Mouse (Mus musculus): ENCODE measurements at regions not wholly inside any gene's neighbourhood (a gene's known extent, or its start where the extent isn't known, plus 50 kb on each side); places are given as distances from the start of the nearest gene placed in this dataset.

- no peaks in the 10 kb centered on the region for H3K36me3 ChIP-seq (ENCODE audit: insufficient read depth)
- H3K4me2 ChIP-seq (ENCODE audit: low read depth), result no peak overlapping the region
- no peak overlapping the region for H3K9ac ChIP-seq
- no peak overlapping the region for H3K4me3 ChIP-seq (ENCODE audit: low read depth, low read length)
- ATAC-seq (no peak; the same call in 1 of the 2 replicates), DNase-seq (no peak)
- no peaks in the 10 kb centered on the region for H3K27me3 ChIP-seq (ENCODE audit: insufficient read depth, low read length)
- TF ChIP-seq CTCF (IDR thresholded peaks at IDR 0.05; ENCODE audit: low read depth), result no peak
- no peak overlapping the region for H3K27ac ChIP-seq (ENCODE audit: low read depth, low read length)
- H3K4me1 ChIP-seq (ENCODE audit: insufficient read depth), result no peaks in the 10 kb centered on the region
- 35% methylated on average over 5 of the region's 5 CpGs for WGBS
- no peaks in the 10 kb centered on the region for H3K9me3 ChIP-seq (ENCODE audit: low read length)
Observed at GRCm38 (mm10) chr1:78907991-78908390, 91.4 kb downstream of the Kcne4 start.

GRCm38 (mm10) chr1:78913791-78914190 lies 97.2 kb downstream of the Kcne4 start:
- Histone ChIP-seq H3K36me3 (ENCODE audit: insufficient read depth) (no peaks in the 10 kb centered on the region), H3K9me3 (ENCODE audit: low read length) (no peaks in the 10 kb centered on the region), H3K4me1 (ENCODE audit: insufficient read depth) (no peaks in the 10 kb centered on the region), H3K4me2 (ENCODE audit: low read depth) (no peak overlapping the region), H3K4me3 (ENCODE audit: low read depth, low read length) (no peak overlapping the region), H3K9ac (no peak overlapping the region), H3K27me3 (ENCODE audit: insufficient read depth, low read length) (no peaks in the 10 kb centered on the region), H3K27ac (ENCODE audit: low read depth, low read length) (no peak overlapping the region)
- DNase-seq (no peak), ATAC-seq (no peak)
- no peak for TF ChIP-seq CTCF (IDR thresholded peaks at IDR 0.05; ENCODE audit: low read depth)
- 45% methylated on average over 2 of the region's 2 CpGs for WGBS

GRCm38 (mm10) chr1:78919863-78920262 lies 103.3 kb downstream of the Kcne4 start:
- DNase-seq, result no peak
- 7% methylated on average over 1 of the region's 1 CpGs for WGBS
- no peak for ATAC-seq
- H3K4me3 ChIP-seq (ENCODE audit: low read depth, low read length), result no peak overlapping the region
- no peak overlapping the region for H3K9ac ChIP-seq
- no peaks in the 10 kb centered on the region for H3K4me1 ChIP-seq (ENCODE audit: insufficient read depth)
- no peak overlapping the region for H3K27ac ChIP-seq (ENCODE audit: low read depth, low read length)
- no peaks in the 10 kb centered on the region for H3K27me3 ChIP-seq (ENCODE audit: insufficient read depth, low read length)
- H3K36me3 ChIP-seq (ENCODE audit: insufficient read depth), result no peaks in the 10 kb centered on the region
- no peaks in the 10 kb centered on the region for H3K9me3 ChIP-seq (ENCODE audit: low read length)
- no peak for TF ChIP-seq CTCF (IDR thresholded peaks at IDR 0.05; ENCODE audit: low read depth)
- no peak overlapping the region for H3K4me2 ChIP-seq (ENCODE audit: low read depth)

GRCm38 (mm10) chr1:78929975-78930374 lies 113.4 kb downstream of the Kcne4 start:
- no peak for ATAC-seq

GRCm38 (mm10) chr1:78939871-78940270 lies 123.3 kb downstream of the Kcne4 start:
- ATAC-seq, result no peak
- no peaks in the 10 kb centered on the region for H3K27me3 ChIP-seq (ENCODE audit: insufficient read depth, low read length)

More at GRCm38 (mm10) chr1:78929975-78930374, 113.4 kb downstream of the Kcne4 start:
- Histone ChIP-seq H3K4me2 (ENCODE audit: low read depth) (no peak overlapping the region), H3K4me3 (ENCODE audit: low read depth, low read length) (no peak overlapping the region), H3K36me3 (ENCODE audit: insufficient read depth) (no peaks in the 10 kb centered on the region), H3K9ac (no peak overlapping the region), H3K4me1 (ENCODE audit: insufficient read depth) (no peaks in the 10 kb centered on the region), H3K27me3 (ENCODE audit: insufficient read depth, low read length) (no peaks in the 10 kb centered on the region), H3K9me3 (ENCODE audit: low read length) (no peaks in the 10 kb centered on the region), H3K27ac (ENCODE audit: low read depth, low read length) (no peak overlapping the region)
- no peak for TF ChIP-seq CTCF (IDR thresholded peaks at IDR 0.05; ENCODE audit: low read depth)
- 94% methylated on average over 1 of the region's 1 CpGs for WGBS
- no peak for DNase-seq

GRCm38 (mm10) chr1:78945588-78945987 lies 129.0 kb downstream of the Kcne4 start:
- H3K27ac ChIP-seq (ENCODE audit: low read depth, low read length), result no peak overlapping the region
- DNase-seq (no peak), ATAC-seq (no peak)
- H3K9ac ChIP-seq, result no peak overlapping the region
- H3K4me3 ChIP-seq (ENCODE audit: low read depth, low read length), result no peak overlapping the region
- no peak for TF ChIP-seq CTCF (IDR thresholded peaks at IDR 0.05; ENCODE audit: low read depth)
- H3K9me3 ChIP-seq (ENCODE audit: low read length), result no peaks in the 10 kb centered on the region
- H3K27me3 ChIP-seq (ENCODE audit: insufficient read depth, low read length), result no peaks in the 10 kb centered on the region
- WGBS, result 93% methylated on average over 2 of the region's 2 CpGs
- no peaks in the 10 kb centered on the region for H3K4me1 ChIP-seq (ENCODE audit: insufficient read depth)
- no peak overlapping the region for H3K4me2 ChIP-seq (ENCODE audit: low read depth)
- no peaks in the 10 kb centered on the region for H3K36me3 ChIP-seq (ENCODE audit: insufficient read depth)

More at GRCm38 (mm10) chr1:78939871-78940270, 123.3 kb downstream of the Kcne4 start:
- Histone ChIP-seq H3K4me1 (ENCODE audit: insufficient read depth) (no peaks in the 10 kb centered on the region), H3K4me2 (ENCODE audit: low read depth) (no peak overlapping the region), H3K4me3 (ENCODE audit: low read depth, low read length) (no peak overlapping the region), H3K9me3 (ENCODE audit: low read length) (no peaks in the 10 kb centered on the region), H3K36me3 (ENCODE audit: insufficient read depth) (no peaks in the 10 kb centered on the region), H3K27ac (ENCODE audit: low read depth, low read length) (no peak overlapping the region), H3K9ac (no peak overlapping the region)
- no peak for DNase-seq
- TF ChIP-seq CTCF (IDR thresholded peaks at IDR 0.05; ENCODE audit: low read depth), result no peak

GRCm38 (mm10) chr1:78980051-78980450 lies 163.5 kb downstream of the Kcne4 start:
- WGBS, result 53% methylated on average over 4 of the region's 4 CpGs
- H3K4me3 ChIP-seq (ENCODE audit: low read depth, low read length), result no peak overlapping the region
- no peak overlapping the region for H3K9ac ChIP-seq
- ATAC-seq, result peak; percentile 96
- no peak overlapping the region for H3K4me2 ChIP-seq (ENCODE audit: low read depth)
- H3K27me3 ChIP-seq (ENCODE audit: insufficient read depth, low read length), result no peaks in the 10 kb centered on the region
- no peaks in the 10 kb centered on the region for H3K36me3 ChIP-seq (ENCODE audit: insufficient read depth)
- H3K4me1 ChIP-seq (ENCODE audit: insufficient read depth), result no peaks in the 10 kb centered on the region
- H3K27ac ChIP-seq (ENCODE audit: low read depth, low read length), result 0 out of 2 replicates have a peak overlapping the region, but pooled peaks have one; percentile 9
- TF ChIP-seq CTCF (IDR thresholded peaks at IDR 0.05; ENCODE audit: low read depth), result no peak
- H3K9me3 ChIP-seq (ENCODE audit: low read length), result no peaks in the 10 kb centered on the region
- peak; percentile 63 for DNase-seq

All from forebrain, postnatal 0 days (tissue).